Mouse (Mus musculus) Muller cell, postnatal 12 days (primary cell): Measurements from ENCODE around the gene Atp6v1c2.

Experiments
- DNase-seq: peaks from one replicate; pipeline ENCODE4 v3.0.0-alpha.2; 2015; ENCODE audit errors: inconsistent ontology term

Gene Atp6v1c2

GRCm38 (mm10) chr12:17333459-17333858, 4.3 kb upstream of the Atp6v1c2 start:
- DNase-seq, result no peak

- DNase-seq, result peak; percentile 40
These were observed 4.3 kb downstream of the Atp6v1c2 start for GRCm38 (mm10) chr12:17324549-17325470.

- DNase-seq, result no peak
These were observed 10.7 kb downstream of the Atp6v1c2 start for GRCm38 (mm10) chr12:17318453-17318852.

GRCm38 (mm10) chr12:17317970-17318369, 11.2 kb downstream of the Atp6v1c2 start:
- DNase-seq, result no peak

- no peak for DNase-seq
These were observed 13.1 kb downstream of the Atp6v1c2 start for GRCm38 (mm10) chr12:17316096-17316495.

GRCm38 (mm10) chr12:17310852-17311839, 18.0 kb downstream of the Atp6v1c2 start:
- DNase-seq, result peak; percentile 18

- DNase-seq, result no peak
These were observed 20.9 kb downstream of the Atp6v1c2 start for GRCm38 (mm10) chr12:17308246-17308645.

GRCm38 (mm10) chr12:17305445-17305844, 23.7 kb downstream of the Atp6v1c2 start:
- no peak for DNase-seq

- no peak for DNase-seq
These were observed 29.3 kb downstream of the Atp6v1c2 start for GRCm38 (mm10) chr12:17299902-17300301.

GRCm38 (mm10) chr12:17296899-17297298, 32.3 kb downstream of the Atp6v1c2 start:
- DNase-seq, result no peak

GRCm38 (mm10) chr12:17290569-17290968, 38.6 kb downstream of the Atp6v1c2 start:
- no peak for DNase-seq

- DNase-seq, result no peak
These were observed 39.2 kb downstream of the Atp6v1c2 start for GRCm38 (mm10) chr12:17289913-17290312.

- peak; percentile 75 for DNase-seq
These were observed 40.1 kb downstream of the Atp6v1c2 start for GRCm38 (mm10) chr12:17289060-17289459.

GRCm38 (mm10) chr12:17288496-17288895, 40.7 kb downstream of the Atp6v1c2 start:
- DNase-seq, result no peak

- no peak for DNase-seq
These were observed 55.3 kb downstream of the Atp6v1c2 start for GRCm38 (mm10) chr12:17273841-17274240.

- DNase-seq, result no peak
These were observed 57.9 kb downstream of the Atp6v1c2 start for GRCm38 (mm10) chr12:17271272-17271671.

- DNase-seq, result peak; percentile 36
These were observed 61.8 kb downstream of the Atp6v1c2 start for GRCm38 (mm10) chr12:17267316-17267715.

- no peak for DNase-seq
These were observed 62.5 kb downstream of the Atp6v1c2 start for GRCm38 (mm10) chr12:17266673-17266990.

GRCm38 (mm10) chr12:17265971-17266672, 63.0 kb downstream of the Atp6v1c2 start, which contains the start of gene Pdia6:
Pdia6 (plus strand) TSS chr12:17266545.
- DNase-seq, result peak; percentile 98

- no peak for DNase-seq
These were observed 64.3 kb downstream of the Atp6v1c2 start for GRCm38 (mm10) chr12:17264826-17265225.

- DNase-seq, result no peak
These were observed 65.3 kb downstream of the Atp6v1c2 start for GRCm38 (mm10) chr12:17263881-17264280.

GRCm38 (mm10) chr12:17261005-17261404, 68.2 kb downstream of the Atp6v1c2 start:
- DNase-seq, result peak; percentile 58
